Mouse (Mus musculus): ENCODE measurements around the gene Fmo1.

DNA sequence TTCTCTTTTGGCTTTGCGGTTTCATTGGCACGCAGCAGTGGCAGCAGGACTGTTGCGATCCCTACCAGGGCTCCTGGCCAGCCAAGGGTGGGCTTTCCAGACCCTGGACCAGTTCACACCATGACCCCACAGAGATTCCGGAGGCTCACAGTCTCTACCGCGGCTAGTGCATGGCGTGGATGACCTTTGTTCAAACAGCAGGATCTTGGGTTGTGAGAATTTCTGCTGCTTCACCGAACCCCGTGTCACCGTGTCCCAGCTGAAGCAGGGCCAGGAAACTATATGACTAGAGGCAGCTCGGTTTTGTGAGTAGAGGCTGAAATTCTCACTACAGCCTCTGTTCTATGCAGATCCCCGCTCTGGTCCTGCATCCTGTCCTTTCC is 7.7 kb downstream of the Fmo1 start:
- no peak for TF ChIP-seq CTCF (IDR thresholded peaks at IDR 0.05; ENCODE audit: insufficient read depth, low read depth, low read length)
- no peak for TF ChIP-seq POLR2A (IDR thresholded peaks at IDR 0.05; ENCODE audit: insufficient read depth, low read depth, low read length)
